Mouse (Mus musculus): ENCODE results near the gene Slc20a1. TPM values are rescaled to one million over a fixed set of nuclear protein-coding genes. Genes with fewer than 3 reads are reported as not detected.

Slc20a1 gene
- total and polyA plus RNA-seq, 2 experiments from 2014 or later = 36.5 to 73.5 TPM

- no peak for TF ChIP-seq CTCF (IDR thresholded peaks at IDR 0.05; ENCODE audit: low read depth)
- Histone ChIP-seq H3K27me3 (ENCODE audit: insufficient read depth, low read length) (no peaks in the 10 kb centered on the region), H3K27ac (ENCODE audit: low read depth, low read length) (no peak overlapping the region), H3K4me2 (ENCODE audit: low read depth) (no peak overlapping the region), H3K4me3 (ENCODE audit: low read depth, low read length) (no peak overlapping the region), H3K9me3 (ENCODE audit: low read length) (no peaks in the 10 kb centered on the region), H3K4me1 (ENCODE audit: insufficient read depth) (no peaks in the 10 kb centered on the region), H3K36me3 (ENCODE audit: insufficient read depth) (no peaks in the 10 kb centered on the region), H3K9ac (no peak overlapping the region)
- WGBS = 88% methylated on average over 10 of the region's 10 CpGs
- DNase-seq = no peak
- ATAC-seq = no peak
Measured at GRCm38 (mm10) chr2:129185611-129186290, 12.8 kb upstream of the Slc20a1 start.

- Histone ChIP-seq H3K36me3 (ENCODE audit: insufficient read depth) (no peaks in the 10 kb centered on the region), H3K9ac (no peak overlapping the region), H3K27ac (ENCODE audit: low read depth, low read length) (no peak overlapping the region), H3K9me3 (ENCODE audit: low read length) (no peaks in the 10 kb centered on the region), H3K4me3 (ENCODE audit: low read depth, low read length) (no peak overlapping the region), H3K27me3 (ENCODE audit: insufficient read depth, low read length) (no peaks in the 10 kb centered on the region), H3K4me1 (ENCODE audit: insufficient read depth) (no peaks in the 10 kb centered on the region), H3K4me2 (ENCODE audit: low read depth) (no peak overlapping the region)
- 77% methylated on average over 5 of the region's 5 CpGs for WGBS
- DNase-seq (no peak), ATAC-seq (no peak)
- no peak for TF ChIP-seq CTCF (IDR thresholded peaks at IDR 0.05; ENCODE audit: low read depth)
Measured at GRCm38 (mm10) chr2:129186291-129186919, 12.2 kb upstream of the Slc20a1 start.

GRCm38 (mm10) chr2:129192392-129193150 is 6.0 kb upstream of the Slc20a1 start:
- no peak overlapping the region for H3K4me3 ChIP-seq (ENCODE audit: low read depth, low read length)
- no peaks in the 10 kb centered on the region for H3K36me3 ChIP-seq (ENCODE audit: insufficient read depth)
- no peak for TF ChIP-seq CTCF (IDR thresholded peaks at IDR 0.05; ENCODE audit: low read depth)
- ATAC-seq = no peak
- H3K4me1 ChIP-seq (ENCODE audit: insufficient read depth) = no peaks in the 10 kb centered on the region
- no peaks in the 10 kb centered on the region for H3K27me3 ChIP-seq (ENCODE audit: insufficient read depth, low read length)
- H3K27ac ChIP-seq (ENCODE audit: low read depth, low read length) = no peak overlapping the region
- DNase-seq = no peak
- no peaks in the 10 kb centered on the region for H3K9me3 ChIP-seq (ENCODE audit: low read length)
- no peak overlapping the region for H3K9ac ChIP-seq
- 84% methylated on average over 7 of the region's 7 CpGs for WGBS
- H3K4me2 ChIP-seq (ENCODE audit: low read depth) = no peak overlapping the region

- no peaks in the 10 kb centered on the region for H3K27me3 ChIP-seq (ENCODE audit: insufficient read depth, low read length)
- no peak overlapping the region for H3K4me3 ChIP-seq (ENCODE audit: low read depth, low read length)
- H3K9ac ChIP-seq = no peak overlapping the region
- ATAC-seq = no peak
- TF ChIP-seq CTCF (IDR thresholded peaks at IDR 0.05; ENCODE audit: low read depth) = no peak
- DNase-seq = no peak
- no peaks in the 10 kb centered on the region; the same call in 1 of the 2 replicates for H3K36me3 ChIP-seq (ENCODE audit: insufficient read depth)
- 99% methylated on average over 2 of the region's 2 CpGs for WGBS
- no peak overlapping the region for H3K27ac ChIP-seq (ENCODE audit: low read depth, low read length)
- H3K4me2 ChIP-seq (ENCODE audit: low read depth) = no peak overlapping the region
- no peaks in the 10 kb centered on the region for H3K9me3 ChIP-seq (ENCODE audit: low read length)
- peaks cover 15% of the 10 kb centered on the region for H3K4me1 ChIP-seq (ENCODE audit: insufficient read depth)
Measured at GRCm38 (mm10) chr2:129196317-129196716, 2.2 kb upstream of the Slc20a1 start.

GRCm38 (mm10) chr2:129197197-129197596 is 1.4 kb upstream of the Slc20a1 start:
- Histone ChIP-seq H3K9me3 (ENCODE audit: low read length) (no peaks in the 10 kb centered on the region), H3K9ac (no peak overlapping the region), H3K4me3 (ENCODE audit: low read depth, low read length) (no peak overlapping the region), H3K4me2 (ENCODE audit: low read depth) (peak overlapping the region; percentile 91; the same call in 1 of the 2 replicates), H3K27me3 (ENCODE audit: insufficient read depth, low read length) (no peaks in the 10 kb centered on the region), H3K4me1 (ENCODE audit: insufficient read depth) (peaks cover 18% of the 10 kb centered on the region), H3K27ac (ENCODE audit: low read depth, low read length) (no peak overlapping the region), H3K36me3 (ENCODE audit: insufficient read depth) (peaks cover 5% of the 10 kb centered on the region)
- no peak for TF ChIP-seq CTCF (IDR thresholded peaks at IDR 0.05; ENCODE audit: low read depth)
- DNase-seq (no peak), ATAC-seq (no peak)
- WGBS = 69% methylated on average over 5 of the region's 5 CpGs

- Histone ChIP-seq H3K4me1 (ENCODE audit: insufficient read depth) (peaks cover 18% of the 10 kb centered on the region), H3K4me2 (ENCODE audit: low read depth) (peak overlapping the region; percentile 91)
Measured at GRCm38 (mm10) chr2:129197843-129198435, 625 bp upstream of the Slc20a1 start.

More at GRCm38 (mm10) chr2:129197843-129198435, 625 bp upstream of the Slc20a1 start:
- WGBS = 2% methylated on average over 32 of the region's 32 CpGs
- ATAC-seq (peak; percentile 58), DNase-seq (no peak)
- no peak for TF ChIP-seq CTCF (IDR thresholded peaks at IDR 0.05; ENCODE audit: low read depth)
- peak overlapping the region; percentile 89 for H3K9ac ChIP-seq
- H3K4me3 ChIP-seq (ENCODE audit: low read depth, low read length) = peak overlapping the region; percentile 78
- H3K9me3 ChIP-seq (ENCODE audit: low read length) = no peaks in the 10 kb centered on the region
- peak overlapping the region; percentile 94 for H3K27ac ChIP-seq (ENCODE audit: low read depth, low read length)
- H3K27me3 ChIP-seq (ENCODE audit: insufficient read depth, low read length) = no peaks in the 10 kb centered on the region
- H3K36me3 ChIP-seq (ENCODE audit: insufficient read depth) = peaks cover 5% of the 10 kb centered on the region
